Mouse (Mus musculus) hindbrain, postnatal 0 days (tissue): ENCODE data around the gene Zfp513. TPM values are rescaled to one million over a fixed set of nuclear protein-coding genes. Genes with fewer than 3 reads are reported as not detected.
A peak's percentile ranks its signal among the peaks of the same experiment; 100 is the strongest.
"Not testable (repeated sequence)": the region's sequence is repeated elsewhere in the genome, so short reads cannot be mapped to it uniquely, and the experiment has no call there.

Source experiments
- ATAC-seq: fragments of 200-750 bp; cut with Nextera tagmentation; 2 replicates; pipeline ENCODE4 v1.8.0; 2017; ENCODE audit warnings: mild to moderate bottlenecking, moderate TSS enrichment, moderate library complexity
- DNase-seq: peaks from one replicate; pipeline ENCODE4 v3.0.0-alpha.2; 2015; ENCODE audit warnings: low spot score
- H3K27ac ChIP-seq: fragments of 300-500 bp; sonication (generic); 2 replicates; pipeline ENCODE4 v1.5.1; 2014; ENCODE audit warnings: mild to moderate bottlenecking
- H3K27me3 ChIP-seq: fragments of 300-500 bp; sonication (generic); 2 replicates; pipeline ENCODE4 v1.6.1; 2014; ENCODE audit warnings: low read length, mixed read lengths; ENCODE audit not compliant: insufficient read depth
- H3K36me3 ChIP-seq: fragments of 300-500 bp; sonication (generic); 2 replicates; pipeline ENCODE4 v1.6.1; 2014; ENCODE audit warnings: low read length, mixed read lengths; ENCODE audit not compliant: insufficient read depth
- H3K4me1 ChIP-seq: fragments of 300-500 bp; sonication (generic); 2 replicates; pipeline ENCODE4 v1.6.1; 2014; ENCODE audit warnings: antibody characterized with exemption, low read length, mixed read lengths; ENCODE audit not compliant: insufficient read depth
- H3K4me2 ChIP-seq: fragments of 300-500 bp; sonication (generic); 2 replicates; pipeline ENCODE4 v1.6.1; 2014; ENCODE audit warnings: low read depth, mild to moderate bottlenecking, low read length, moderate library complexity, mixed read lengths
- H3K4me3 ChIP-seq: fragments of 300-500 bp; sonication (generic); 2 replicates; pipeline ENCODE4 v1.5.1; 2014; ENCODE audit warnings: low read length
- H3K9ac ChIP-seq: fragments of 300-500 bp; sonication (generic); replicated peaks from 2 replicates; pipeline ENCODE4 v1.6.1; 2014; ENCODE audit warnings: mild to moderate bottlenecking, low read length, moderate library complexity, mixed read lengths
- H3K9me3 ChIP-seq: fragments of 300-500 bp; sonication (generic); 2 replicates; pipeline ENCODE4 v1.6.1; 2016; ENCODE audit warnings: low read length, mixed read lengths
- CTCF ChIP-seq: IDR thresholded peaks from 2 replicates; pipeline ENCODE4 v1.5.1; 2016; ENCODE audit warnings: antibody characterized with exemption, control low read depth, low read depth
- WGBS: fragments of 180-500 bp; shearing (Covaris S2); extraction: QIAGEN DNeasy Blood & Tissue Kit; methylation state at CpG from one replicate; pipeline ENCODE4 v1.1.7; 2014; 5-methylcytosine and 5-hydroxymethylcytosine counted together
- polyA plus RNA-seq: library from polyadenylated mRNA; unstranded; fragments of >200 nt; fragmentation: Nextera tagmentation; extraction: Ambion mirVana; gene quantifications from 2 replicates; pipeline ENCODE4 v1.2.1, GENCODE M21; 2015
- total RNA-seq: library from RNA; depleted of rRNA; stranded (reverse); fragments of >200 nt; gene quantifications from 2 replicates; pipeline ENCODE4 v1.2.3, GENCODE M21; 2014

The Zfp513 gene
- total and polyA plus RNA-seq, 2 experiments from 2014 or later, result 9.6 to 11.4 TPM

DNA sequence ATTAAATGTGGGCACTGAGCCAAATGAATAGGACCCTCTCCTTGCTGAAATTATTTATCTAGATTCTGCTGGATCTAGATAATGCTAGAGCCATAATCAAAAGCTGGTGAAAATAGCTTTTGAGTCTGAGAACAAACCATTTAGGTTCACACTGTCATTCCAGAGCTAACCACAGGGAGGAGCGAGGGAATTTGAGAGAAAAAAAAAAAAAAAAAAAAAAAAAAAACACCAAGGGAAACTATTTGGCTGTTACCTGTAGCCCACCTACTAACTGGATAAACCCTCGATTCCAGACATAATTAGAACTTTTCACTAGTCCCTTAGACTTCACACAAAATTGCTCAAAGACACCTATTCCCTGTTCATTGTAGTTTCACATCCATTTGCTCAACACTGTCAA lies 17.0 kb upstream of the Zfp513 start:
- no peaks in the 10 kb centered on the region for H3K4me1 ChIP-seq
- H3K27ac ChIP-seq, result no peak overlapping the region
- DNase-seq (peak; percentile 65), ATAC-seq (no peak)
- no peaks in the 10 kb centered on the region for H3K36me3 ChIP-seq
- peak; percentile 58 for TF ChIP-seq CTCF
- no peaks in the 10 kb centered on the region for H3K27me3 ChIP-seq
- no peaks in the 10 kb centered on the region for H3K9me3 ChIP-seq
- peak overlapping the region; percentile 94 for H3K4me3 ChIP-seq
- no peak overlapping the region for H3K9ac ChIP-seq
- 0% methylated on average over 2 of the region's 2 CpGs for WGBS
- H3K4me2 ChIP-seq, result peak overlapping the region; percentile 84

DNA sequence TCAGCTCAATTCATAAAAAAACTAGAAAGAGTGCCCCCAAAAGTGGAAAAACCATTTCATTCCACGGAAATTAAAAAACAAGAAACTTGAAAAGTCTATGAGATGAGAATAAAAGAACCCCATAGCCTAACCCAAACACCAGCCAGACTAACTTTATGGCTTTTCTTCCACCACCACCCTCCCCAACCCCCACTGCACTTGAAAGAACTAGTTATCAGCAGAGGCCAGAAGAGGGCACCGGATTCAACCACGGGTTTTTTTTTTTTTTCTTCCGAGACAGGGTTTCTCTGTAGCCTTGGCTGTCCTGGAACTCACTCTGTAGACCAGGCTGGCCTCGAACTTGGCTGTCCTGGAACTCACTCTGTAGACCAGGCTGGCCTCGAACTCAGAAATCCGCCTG lies 16.2 kb upstream of the Zfp513 start:
- H3K27me3 ChIP-seq, result no peaks in the 10 kb centered on the region
- H3K4me3 ChIP-seq, result no peak overlapping the region
- H3K4me2 ChIP-seq, result no peak overlapping the region
- TF ChIP-seq CTCF, result no peak
- H3K9ac ChIP-seq, result no peak overlapping the region
- H3K27ac ChIP-seq, result no peak overlapping the region
- 66% methylated on average over 7 of the region's 7 CpGs for WGBS
- no peaks in the 10 kb centered on the region for H3K36me3 ChIP-seq
- H3K9me3 ChIP-seq, result no peaks in the 10 kb centered on the region
- no peaks in the 10 kb centered on the region for H3K4me1 ChIP-seq
- no peak for DNase-seq
- ATAC-seq, result no peak

DNA sequence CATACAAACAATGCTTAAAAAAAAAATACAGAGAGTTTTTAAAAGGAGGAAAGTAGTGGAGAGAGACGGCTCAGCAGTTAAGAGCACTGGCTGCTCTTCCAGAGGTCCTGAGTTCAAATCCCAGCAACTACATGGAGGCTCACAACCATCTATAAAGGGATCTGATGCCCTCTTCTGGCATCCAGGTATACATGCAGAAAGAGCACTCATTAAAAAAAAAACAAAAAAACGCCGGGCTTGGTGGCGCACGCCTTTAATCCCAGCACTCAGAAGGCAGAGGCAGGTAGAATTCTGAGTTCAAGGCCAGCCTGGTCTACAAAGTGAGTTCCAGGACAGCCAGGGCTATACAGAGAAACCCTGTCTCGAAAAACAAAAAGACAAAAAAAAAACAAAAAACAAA lies 14.5 kb upstream of the Zfp513 start:
- not testable (repeated sequence) for H3K4me1 ChIP-seq, H3K4me3 ChIP-seq, ATAC-seq, H3K27ac ChIP-seq, DNase-seq, H3K36me3 ChIP-seq, H3K4me2 ChIP-seq, H3K27me3 ChIP-seq, H3K9me3 ChIP-seq, H3K9ac ChIP-seq
- 95% methylated on average over 6 of the region's 6 CpGs for WGBS

DNA sequence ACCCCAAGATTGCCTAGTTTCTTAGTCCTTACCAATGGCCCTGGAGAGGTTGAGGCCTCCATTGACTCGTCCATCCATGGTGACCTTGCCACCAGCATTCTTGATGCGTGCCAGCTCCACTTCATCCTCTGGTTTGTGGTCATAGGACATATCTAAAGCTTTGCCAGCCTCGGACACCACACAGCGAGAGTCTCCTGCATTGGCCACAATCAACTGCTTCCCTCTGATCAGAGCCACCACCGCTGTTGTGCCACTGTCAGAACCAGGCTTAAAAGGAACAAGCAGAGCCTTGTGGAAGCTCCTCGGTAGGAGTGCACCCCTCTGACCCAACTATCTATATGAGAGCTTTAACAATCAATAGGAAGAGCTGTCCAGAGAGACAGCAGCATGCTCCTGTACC lies 2.3 kb upstream of the Zfp513 start:
- peaks cover 5% of the 10 kb centered on the region; the same call in 1 of the 2 replicates for H3K4me1 ChIP-seq
- H3K36me3 ChIP-seq, result peaks cover 41% of the 10 kb centered on the region
- no peaks in the 10 kb centered on the region for H3K27me3 ChIP-seq
- H3K9me3 ChIP-seq, result peaks cover 5% of the 10 kb centered on the region; the same call in 1 of the 2 replicates
- TF ChIP-seq CTCF, result no peak
- ATAC-seq (no peak), DNase-seq (no peak)
- H3K4me2 ChIP-seq, result no peak overlapping the region
- no peak overlapping the region for H3K27ac ChIP-seq
- WGBS, result 96% methylated on average over 6 of the region's 6 CpGs
- H3K9ac ChIP-seq, result no peak overlapping the region
- H3K4me3 ChIP-seq, result no peak overlapping the region

DNA sequence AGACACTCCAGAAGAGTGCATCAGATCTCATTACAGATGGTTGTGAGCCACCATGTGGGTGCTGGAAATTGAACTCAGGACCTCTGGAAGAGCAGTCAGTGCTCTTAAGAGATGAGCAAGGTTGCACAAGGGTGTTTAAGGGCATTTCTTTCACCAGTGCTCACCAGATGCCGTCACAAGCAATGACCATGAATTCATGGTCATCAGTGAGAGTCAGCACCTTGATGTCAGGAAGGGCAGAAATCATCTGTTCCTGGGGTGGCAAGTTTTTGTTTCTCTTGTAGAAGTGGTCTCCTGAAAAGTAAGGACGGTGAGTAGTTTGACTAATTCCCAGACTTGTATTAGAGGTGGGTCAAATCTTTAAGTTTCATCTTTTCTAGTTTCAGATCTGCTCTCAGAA lies 1.8 kb upstream of the Zfp513 start:
- peaks cover 5% of the 10 kb centered on the region; the same call in 1 of the 2 replicates for H3K9me3 ChIP-seq
- TF ChIP-seq CTCF, result no peak
- WGBS, result 91% methylated on average over 2 of the region's 2 CpGs
- ATAC-seq (no peak), DNase-seq (no peak)
- H3K36me3 ChIP-seq, result peaks cover 46% of the 10 kb centered on the region
- H3K27ac ChIP-seq, result no peak overlapping the region
- H3K27me3 ChIP-seq, result no peaks in the 10 kb centered on the region
- no peak overlapping the region for H3K9ac ChIP-seq
- H3K4me1 ChIP-seq, result peaks cover 5% of the 10 kb centered on the region; the same call in 1 of the 2 replicates
- no peak overlapping the region for H3K4me2 ChIP-seq
- no peak overlapping the region for H3K4me3 ChIP-seq

DNA sequence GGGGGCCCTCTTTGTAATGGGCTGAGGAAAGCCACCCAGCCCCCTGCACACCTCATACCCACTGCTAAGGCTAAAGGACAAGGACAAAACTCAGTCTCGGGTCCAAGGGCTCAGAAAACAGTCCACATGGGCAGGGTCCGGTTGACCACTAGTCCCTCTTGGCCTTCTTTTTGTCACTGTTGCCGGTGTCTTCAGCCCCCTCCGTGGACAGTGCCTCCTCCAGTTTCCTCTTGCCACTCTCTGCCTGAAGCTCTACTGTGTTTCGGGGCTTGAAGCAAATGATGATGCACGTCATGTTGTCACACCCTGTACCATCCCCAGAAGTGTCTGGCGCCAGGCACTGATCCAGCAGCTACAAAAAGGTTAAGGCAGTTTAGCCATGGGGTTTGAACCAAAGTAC lies 830 bp upstream of the Zfp513 start:
- Histone ChIP-seq H3K4me1 (peaks cover 5% of the 10 kb centered on the region; the same call in 1 of the 2 replicates), H3K36me3 (peaks cover 55% of the 10 kb centered on the region), H3K9me3 (peaks cover 5% of the 10 kb centered on the region; the same call in 1 of the 2 replicates), H3K27ac (peak overlapping the region; percentile 64), H3K4me2 (peak overlapping the region; percentile 50), H3K9ac (no peak overlapping the region), H3K27me3 (no peaks in the 10 kb centered on the region), H3K4me3 (no peak overlapping the region)
- DNase-seq, result no peak
- WGBS, result 80% methylated on average over 7 of the region's 7 CpGs
- ATAC-seq, result no peak
- TF ChIP-seq CTCF, result no peak

DNA sequence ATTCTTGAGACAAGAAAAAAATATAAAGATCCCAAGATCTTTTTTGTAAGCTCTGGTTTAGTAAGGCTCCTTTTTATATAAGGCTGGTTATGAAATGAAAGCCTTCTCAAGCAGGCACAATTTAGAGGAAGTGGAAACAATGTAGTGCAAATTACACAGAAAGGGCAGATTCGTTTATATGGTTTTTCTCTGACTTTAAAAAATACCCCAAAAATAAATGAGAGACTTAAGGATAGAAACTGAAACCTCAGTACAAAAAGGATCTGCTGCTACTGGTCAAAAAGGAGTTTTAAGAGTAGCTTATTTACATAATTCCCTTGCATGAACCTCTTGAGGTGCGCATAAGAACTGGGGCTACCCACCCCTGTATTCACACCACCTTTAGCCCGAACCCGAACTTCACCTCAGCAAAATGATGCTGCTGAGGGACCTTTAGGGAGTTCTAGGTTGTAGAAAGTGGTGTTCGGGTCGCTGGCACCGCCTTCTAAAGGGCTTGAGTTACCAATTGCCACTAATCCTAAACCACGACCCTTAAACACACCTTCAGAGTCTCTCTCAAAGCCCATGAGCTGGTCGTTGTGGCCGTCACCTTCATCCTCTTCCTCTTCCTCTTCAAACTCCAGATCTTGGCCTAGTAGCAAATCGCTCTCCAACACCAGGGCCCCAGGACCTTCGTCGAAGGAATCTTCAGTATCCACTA lies 911 bp downstream of the Zfp513 start:
- Histone ChIP-seq H3K27ac (peak overlapping the region; percentile 82), H3K4me2 (peak overlapping the region; percentile 87), H3K9ac (peak overlapping the region; percentile 83), H3K36me3 (peaks cover 69% of the 10 kb centered on the region), H3K9me3 (peaks cover 5% of the 10 kb centered on the region; the same call in 1 of the 2 replicates), H3K27me3 (no peaks in the 10 kb centered on the region), H3K4me1 (peaks cover 5% of the 10 kb centered on the region; the same call in 1 of the 2 replicates), H3K4me3 (peak overlapping the region; percentile 68)
- ATAC-seq (no peak), DNase-seq (no peak)
- TF ChIP-seq CTCF, result no peak
- whole genome bisulfite sequencing, result 17% methylated on average over 13 of the region's 13 CpGs
